Mouse (Mus musculus): ENCODE measurements around the gene Rchy1. TPM values are rescaled to one million over a fixed set of nuclear protein-coding genes. Genes with fewer than 3 reads are reported as not detected.

Gene Rchy1
- polyA plus RNA-seq, 1 experiment: 31.0 TPM

DNA sequence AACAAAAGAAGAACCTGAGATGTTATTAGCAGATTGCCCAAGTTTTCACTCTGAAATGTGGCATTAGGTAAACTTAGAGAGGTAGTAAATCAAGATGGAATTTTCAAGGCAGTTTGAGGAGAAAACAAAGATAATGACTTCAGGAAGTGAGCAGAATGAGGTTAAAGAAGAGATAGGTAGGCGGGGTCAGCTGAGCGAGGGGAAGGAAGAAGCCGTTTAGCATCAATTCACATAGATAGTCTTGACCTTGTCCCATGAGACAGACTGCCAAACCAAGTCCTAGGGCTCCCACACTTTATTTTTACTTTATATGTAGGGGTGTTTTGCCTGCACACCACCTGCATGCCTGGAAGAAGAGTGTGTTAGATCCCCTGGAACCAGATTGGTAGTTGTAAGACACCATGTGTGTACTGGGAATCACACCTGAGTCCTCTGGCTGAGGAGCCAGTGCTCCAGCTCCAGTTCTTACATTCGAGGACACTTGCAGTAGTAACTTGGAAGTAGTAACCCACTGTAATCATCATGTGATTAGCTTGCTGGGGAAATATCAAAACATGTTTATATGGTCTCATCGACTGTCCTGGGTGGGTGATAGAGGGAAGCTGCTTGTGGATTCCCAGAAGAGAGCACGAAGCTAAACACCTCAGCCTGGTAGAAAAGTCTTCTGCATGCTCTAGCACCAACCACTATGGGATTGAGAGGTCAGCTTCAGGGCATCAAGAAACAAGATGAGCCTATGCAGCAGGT, 28.5 kb upstream of the Rchy1 start:
- peaks cover 7% of the 10 kb centered on the region for H3K4me1 ChIP-seq (ENCODE audit: control insufficient read depth, insufficient read depth, low read length)
- TF ChIP-seq CTCF (IDR thresholded peaks at IDR 0.05; ENCODE audit: control insufficient read depth, insufficient read depth, insufficient replicate concordance, low read depth, low read length) (no peak), POLR2A (IDR thresholded peaks at IDR 0.05; ENCODE audit: control insufficient read depth, low read depth, low read length) (no peak)
- H3K27me3 ChIP-seq (ENCODE audit: control insufficient read depth, insufficient read depth, low read length): no peaks in the 10 kb centered on the region
- H3K36me3 ChIP-seq (ENCODE audit: control insufficient read depth, insufficient read depth, low read length): no peaks in the 10 kb centered on the region
- no peak overlapping the region for H3K27ac ChIP-seq (ENCODE audit: control insufficient read depth, insufficient read depth, low read depth, low read length)
- H3K4me3 ChIP-seq (ENCODE audit: control insufficient read depth, low read depth, low read length): no peak overlapping the region

- Histone ChIP-seq H3K4me3 (ENCODE audit: control insufficient read depth, low read depth, low read length) (no peak overlapping the region), H3K36me3 (ENCODE audit: control insufficient read depth, insufficient read depth, low read length) (no peaks in the 10 kb centered on the region), H3K27ac (ENCODE audit: control insufficient read depth, insufficient read depth, low read depth, low read length) (no peak overlapping the region), H3K4me1 (ENCODE audit: control insufficient read depth, insufficient read depth, low read length) (no peaks in the 10 kb centered on the region), H3K27me3 (ENCODE audit: control insufficient read depth, insufficient read depth, low read length) (no peaks in the 10 kb centered on the region)
- TF ChIP-seq POLR2A (IDR thresholded peaks at IDR 0.05; ENCODE audit: control insufficient read depth, low read depth, low read length) (no peak), CTCF (IDR thresholded peaks at IDR 0.05; ENCODE audit: control insufficient read depth, insufficient read depth, insufficient replicate concordance, low read depth, low read length) (no peak)
Observed at GRCm38 (mm10) chr5:91989261-91989660, 26.4 kb upstream of the Rchy1 start.

DNA sequence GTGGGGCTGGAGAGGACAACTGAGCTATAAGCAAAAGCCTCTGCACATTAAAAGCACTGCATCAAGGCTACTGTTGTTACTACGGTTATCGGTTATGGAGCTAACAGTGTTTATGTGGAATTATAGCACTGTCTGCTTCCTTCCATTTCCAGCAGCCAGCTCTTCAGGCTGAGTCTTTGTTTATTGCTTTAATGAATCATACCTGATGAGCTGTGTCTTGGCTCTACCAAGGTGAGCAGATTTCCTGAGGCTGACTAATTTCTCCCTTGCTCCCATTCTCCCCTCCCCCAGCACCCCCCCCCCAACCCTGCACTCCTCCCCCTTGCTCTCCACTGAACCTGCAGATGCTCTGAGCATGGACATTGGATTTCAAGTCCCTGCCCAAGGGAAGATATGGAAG, 24.9 kb upstream of the Rchy1 start:
- TF ChIP-seq POLR2A (IDR thresholded peaks at IDR 0.05; ENCODE audit: control insufficient read depth, low read depth, low read length) (no peak), CTCF (IDR thresholded peaks at IDR 0.05; ENCODE audit: control insufficient read depth, insufficient read depth, insufficient replicate concordance, low read depth, low read length) (no peak)
- Histone ChIP-seq H3K27ac (ENCODE audit: control insufficient read depth, insufficient read depth, low read depth, low read length) (no peak overlapping the region), H3K27me3 (ENCODE audit: control insufficient read depth, insufficient read depth, low read length) (no peaks in the 10 kb centered on the region), H3K4me1 (ENCODE audit: control insufficient read depth, insufficient read depth, low read length) (no peaks in the 10 kb centered on the region), H3K36me3 (ENCODE audit: control insufficient read depth, insufficient read depth, low read length) (no peaks in the 10 kb centered on the region), H3K4me3 (ENCODE audit: control insufficient read depth, low read depth, low read length) (no peak overlapping the region)

DNA sequence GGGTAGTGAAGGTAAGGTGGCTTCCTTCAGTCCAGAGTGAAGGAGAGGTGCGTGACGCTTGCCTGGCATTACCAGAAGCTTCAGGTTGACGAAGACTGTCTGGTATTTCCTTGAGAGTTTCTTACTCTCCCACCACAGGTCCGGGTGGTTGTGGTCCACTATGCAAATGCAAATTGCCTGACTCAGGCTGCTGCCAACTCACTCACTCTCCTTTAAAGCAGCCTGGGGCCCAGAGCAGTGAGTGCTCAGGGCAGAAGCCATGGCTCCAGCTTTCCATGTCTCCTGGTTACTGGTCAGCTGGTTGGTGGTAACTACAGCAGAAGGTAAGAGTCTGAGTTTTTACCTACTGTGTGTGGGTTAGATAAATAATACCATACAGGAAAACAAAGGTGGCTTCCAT, 24.4 kb upstream of the Rchy1 start, which contains the start of gene Odaph:
TSS of gene Odaph (plus strand) at position 240 of the 400 bp plus-strand sequence.
- no peaks in the 10 kb centered on the region for H3K27me3 ChIP-seq (ENCODE audit: control insufficient read depth, insufficient read depth, low read length)
- no peak for TF ChIP-seq CTCF (IDR thresholded peaks at IDR 0.05; ENCODE audit: control insufficient read depth, insufficient read depth, insufficient replicate concordance, low read depth, low read length)
- TF ChIP-seq POLR2A (IDR thresholded peaks at IDR 0.05; ENCODE audit: control insufficient read depth, low read depth, low read length): no peak
- H3K4me3 ChIP-seq (ENCODE audit: control insufficient read depth, low read depth, low read length): no peak within 1 kb of the TSS
- H3K4me1 ChIP-seq (ENCODE audit: control insufficient read depth, insufficient read depth, low read length): no peaks in the 10 kb centered on the region
- no peak within 1 kb of the TSS for H3K27ac ChIP-seq (ENCODE audit: control insufficient read depth, insufficient read depth, low read depth, low read length)
- no peaks in the 10 kb centered on the region for H3K36me3 ChIP-seq (ENCODE audit: control insufficient read depth, insufficient read depth, low read length)

GRCm38 (mm10) chr5:91985721-91986120, 22.9 kb upstream of the Rchy1 start:
- TF ChIP-seq CTCF (IDR thresholded peaks at IDR 0.05; ENCODE audit: control insufficient read depth, insufficient read depth, insufficient replicate concordance, low read depth, low read length): no peak
- no peak for TF ChIP-seq POLR2A (IDR thresholded peaks at IDR 0.05; ENCODE audit: control insufficient read depth, low read depth, low read length)
- Histone ChIP-seq H3K36me3 (ENCODE audit: control insufficient read depth, insufficient read depth, low read length) (no peaks in the 10 kb centered on the region), H3K4me1 (ENCODE audit: control insufficient read depth, insufficient read depth, low read length) (no peaks in the 10 kb centered on the region), H3K4me3 (ENCODE audit: control insufficient read depth, low read depth, low read length) (no peak overlapping the region), H3K27ac (ENCODE audit: control insufficient read depth, insufficient read depth, low read depth, low read length) (no peak overlapping the region), H3K27me3 (ENCODE audit: control insufficient read depth, insufficient read depth, low read length) (no peaks in the 10 kb centered on the region)

GRCm38 (mm10) chr5:91983490-91983889, 20.6 kb upstream of the Rchy1 start:
- no peak overlapping the region for H3K27ac ChIP-seq (ENCODE audit: control insufficient read depth, insufficient read depth, low read depth, low read length)
- H3K4me1 ChIP-seq (ENCODE audit: control insufficient read depth, insufficient read depth, low read length): no peaks in the 10 kb centered on the region
- no peak for TF ChIP-seq CTCF (IDR thresholded peaks at IDR 0.05; ENCODE audit: control insufficient read depth, insufficient read depth, insufficient replicate concordance, low read depth, low read length)
- no peak for TF ChIP-seq POLR2A (IDR thresholded peaks at IDR 0.05; ENCODE audit: control insufficient read depth, low read depth, low read length)
- H3K4me3 ChIP-seq (ENCODE audit: control insufficient read depth, low read depth, low read length): no peak overlapping the region
- no peaks in the 10 kb centered on the region for H3K27me3 ChIP-seq (ENCODE audit: control insufficient read depth, insufficient read depth, low read length)
- H3K36me3 ChIP-seq (ENCODE audit: control insufficient read depth, insufficient read depth, low read length): no peaks in the 10 kb centered on the region

DNA sequence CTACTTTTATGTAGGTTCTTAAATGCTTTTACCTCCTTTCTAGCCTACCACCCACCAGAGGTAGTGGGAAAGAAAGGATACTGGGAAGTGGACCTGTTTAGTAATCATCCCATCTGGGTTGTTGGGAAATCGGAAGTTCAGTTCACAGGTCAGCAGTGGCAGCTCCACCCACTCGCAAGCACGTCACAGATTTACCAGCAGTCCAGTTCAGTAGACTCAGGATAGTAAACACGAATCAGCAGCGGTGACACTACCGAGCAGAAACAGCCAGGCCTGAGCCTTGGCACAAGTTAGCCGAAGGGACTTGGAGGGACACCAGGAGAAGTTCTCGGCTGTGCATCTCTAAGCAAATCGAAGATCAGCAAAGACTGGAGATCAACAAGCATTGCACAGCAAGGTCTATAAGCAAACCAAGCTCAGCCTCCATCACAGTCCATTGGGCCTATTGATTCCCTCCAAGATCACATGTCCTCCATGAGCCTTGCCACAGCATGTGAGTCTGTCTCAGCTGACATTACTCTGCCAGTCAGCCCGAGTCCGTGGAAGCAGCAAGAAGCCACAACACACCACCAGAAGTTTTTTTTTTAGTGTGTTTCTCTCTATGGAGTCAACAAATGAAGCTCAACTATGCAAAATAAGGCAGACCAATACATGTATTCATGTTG, 18.4 kb upstream of the Rchy1 start:
- Histone ChIP-seq H3K27ac (ENCODE audit: control insufficient read depth, insufficient read depth, low read depth, low read length) (no peak overlapping the region), H3K4me3 (ENCODE audit: control insufficient read depth, low read depth, low read length) (no peak overlapping the region), H3K36me3 (ENCODE audit: control insufficient read depth, insufficient read depth, low read length) (no peaks in the 10 kb centered on the region), H3K27me3 (ENCODE audit: control insufficient read depth, insufficient read depth, low read length) (no peaks in the 10 kb centered on the region), H3K4me1 (ENCODE audit: control insufficient read depth, insufficient read depth, low read length) (no peaks in the 10 kb centered on the region)
- TF ChIP-seq POLR2A (IDR thresholded peaks at IDR 0.05; ENCODE audit: control insufficient read depth, low read depth, low read length): no peak
- TF ChIP-seq CTCF (IDR thresholded peaks at IDR 0.05; ENCODE audit: control insufficient read depth, insufficient read depth, insufficient replicate concordance, low read depth, low read length): no peak

All from testis, adult 2 months (tissue).